8 mouse cellular contexts compared by ENCODE assay signal in genomic region chr4:132079555-132080275, GRCm38 (mm10). TPM values are rescaled to one million over a fixed set of nuclear protein-coding genes. Genes with fewer than 3 reads are reported as not detected.
A peak's percentile ranks its signal among the peaks of the same experiment; 100 is the strongest.
DNase-seq lines count a peak whose midpoint lies in the region; ATAC-seq and TF ChIP-seq lines count a peak whose summit lies in the region.
"Had no signal": no experiment of that assay in that cellular context is flagged by ENCODE, and none has a peak within 500 bp of the region (broad histone marks: within the 10 kb centered on the region; RNA-seq: fewer than 3 reads in every experiment).

No protein-coding gene starts in this region.

- 10% methylated on average over 19 of the region's 19 CpGs for WGBS in heart, embryonic 16.5 days
- WGBS in spleen, adult 2 months = 23% methylated on average over 19 of the region's 19 CpGs

- no peak overlapping the region for H3K4me3 ChIP-seq in heart, embryonic 16.5 days (ENCODE audit: low read length)
- H3K4me3 ChIP-seq in megakaryocyte, embryonic 14.5 days (replicated peaks) = peak overlapping the region; percentile 77
- no peak overlapping the region for H3K4me3 ChIP-seq in spleen, adult 2 months (ENCODE audit: extremely low read depth, insufficient read depth, insufficient read length)
- H3K4me3 ChIP-seq: limb, embryonic 12.5 days had no signal

- H3K27me3 ChIP-seq in heart, embryonic 16.5 days (ENCODE audit: control insufficient read depth, insufficient read depth, low read length) = no peaks in the 10 kb centered on the region
- peaks cover 2% of the 10 kb centered on the region for H3K27me3 ChIP-seq in megakaryocyte, embryonic 14.5 days (replicated peaks)
- no peaks in the 10 kb centered on the region; the same call in none of the 2 replicates for H3K27me3 ChIP-seq in spleen, adult 2 months (ENCODE audit: control insufficient read depth, insufficient read depth, low read length)

- H3K36me3 ChIP-seq in heart, embryonic 16.5 days (ENCODE audit: control insufficient read depth, insufficient read depth) = no peaks in the 10 kb centered on the region
- H3K36me3 ChIP-seq in megakaryocyte, embryonic 14.5 days (replicated peaks; ENCODE audit: low read length) = no peaks in the 10 kb centered on the region
- no peaks in the 10 kb centered on the region for H3K36me3 ChIP-seq in spleen, adult 2 months (ENCODE audit: control insufficient read depth, insufficient read depth, low read length)
- H3K36me3 ChIP-seq: limb, embryonic 12.5 days had no signal

- peaks cover 25% of the 10 kb centered on the region for H3K4me1 ChIP-seq in heart, embryonic 16.5 days (ENCODE audit: control insufficient read depth, insufficient read depth, low read length)
- peaks cover 55% of the 10 kb centered on the region for H3K4me1 ChIP-seq in megakaryocyte, embryonic 14.5 days
- H3K4me1 ChIP-seq in spleen, adult 2 months (ENCODE audit: control insufficient read depth, insufficient read depth, insufficient read length) = no peaks in the 10 kb centered on the region

- DNase-seq in CD8-positive naive resting alpha-beta T cell, adult 2 months (ENCODE audit: low read depth in 2 of 2, low spot score in 2 of 2) = peak; percentile 44 to 61
- peak; percentile 29 for DNase-seq in Muller cell, postnatal 12 days (ENCODE audit: inconsistent ontology term)
- peak; percentile 75 to 83 for DNase-seq in cerebellum, postnatal 36 days
- peak; percentile 44 to 68 for DNase-seq in layer of hippocampus, postnatal 36 days
- DNase-seq in spleen, adult 2 months (ENCODE audit: low read depth in 1 of 2, low spot score in 2 of 2) = peak; percentile 49 to 60

- H3K4me2 ChIP-seq in heart, embryonic 16.5 days (ENCODE audit: low read depth, low read length) = peak overlapping the region; percentile 42; the same call in 1 of the 2 replicates
- H3K4me2 ChIP-seq: limb, embryonic 12.5 days had no signal

- no peak overlapping the region for H3K9ac ChIP-seq in heart, embryonic 16.5 days (ENCODE audit: low read length)
- H3K9ac ChIP-seq: limb, embryonic 12.5 days had no signal

- TF ChIP-seq POLR2A in spleen, adult 2 months (IDR thresholded peaks at IDR 0.05; ENCODE audit: low read depth, low read length) = no peak

- H3K9me3 ChIP-seq in heart, embryonic 16.5 days (replicated peaks; ENCODE audit: control insufficient read depth, low read length) = no peaks in the 10 kb centered on the region
- no peaks in the 10 kb centered on the region for H3K9me3 ChIP-seq in megakaryocyte, embryonic 14.5 days
- H3K9me3 ChIP-seq: limb, embryonic 12.5 days had no signal

- H3K27ac ChIP-seq in heart, embryonic 16.5 days (ENCODE audit: low read length) = no peak overlapping the region
- H3K27ac ChIP-seq in spleen, adult 2 months (ENCODE audit: insufficient read depth, low read length) = no peak overlapping the region
- H3K27ac ChIP-seq: limb, embryonic 12.5 days had no signal

- TF ChIP-seq CTCF in spleen, adult 2 months (IDR thresholded peaks at IDR 0.05; ENCODE audit: extremely low read depth, insufficient read depth, insufficient read length, insufficient replicate concordance) = peak; percentile 82; the same call in 1 of the 2 replicates

- ATAC-seq in heart, embryonic 16.5 days (replicated peaks; ENCODE audit: extremely low read depth, insufficient read depth, low FRiP score) = no peak

RNA-seq across cellular contexts. Expression of gene Epb41, which starts 4.6 kb away (rescaled TPM):
- polyA plus RNA-seq in heart, embryonic 16.5 days (2015; fragmentation: Nextera tagmentation; extraction: Ambion mirVana) = 67.4 and 68.6 TPM in 2 replicates
- 10 to 100 TPM; 16.9 to 23.7 TPM for total RNA-seq in layer of hippocampus, postnatal 36 days (2021)
- polyA plus RNA-seq in megakaryocyte, embryonic 14.5 days (2012; ENCODE audit: insufficient read depth, low replicate concordance) = 90.5 and 122 TPM in 2 replicates
- 66.5 and 94.1 TPM in 2 replicates for polyA plus RNA-seq in spleen, adult 2 months (2012; rRNA removed)

RNA-seq across cellular contexts. Expression of gene Gm10300, which starts 5.2 kb away (rescaled TPM):
- 0.05 and 0.10 TPM in 2 replicates for polyA plus RNA-seq in heart, embryonic 16.5 days (2015; fragmentation: Nextera tagmentation; extraction: Ambion mirVana)
- not detected for total RNA-seq in layer of hippocampus, postnatal 36 days (2021)
- 0.23 TPM in 1 of 2 replicates, not detected in the other for polyA plus RNA-seq in megakaryocyte, embryonic 14.5 days (2012; ENCODE audit: insufficient read depth, low replicate concordance)
- polyA plus RNA-seq in spleen, adult 2 months (2012; rRNA removed) = 0.11 and 0.19 TPM in 2 replicates

Comparison
In these comparisons a context has a peak if more than half of its experiments do, and no peak if none do; other contexts are left out.
1. DNase-seq: peak in every context shown above with its lines; median percentile 79 in cerebellum, postnatal 36 days; 56 in layer of hippocampus, postnatal 36 days; 54 in spleen, adult 2 months; 52 in CD8-positive naive resting alpha-beta T cell, adult 2 months; 29 in Muller cell, postnatal 12 days.